Mouse (Mus musculus) liver, embryonic 14.5 days (tissue): Measurements from ENCODE around the gene Arhgap30.

ENCODE experiments used
- CTCF ChIP-seq: IDR thresholded peaks from 2 replicates; pipeline ENCODE4 v1.5.1; 2016; ENCODE audit warnings: antibody characterized with exemption, low read depth, control low read depth
- EP300 ChIP-seq: IDR thresholded peaks from 2 replicates; pipeline ENCODE4 v1.6.1; 2016; ENCODE audit warnings: antibody characterized with exemption, low read depth

DNA sequence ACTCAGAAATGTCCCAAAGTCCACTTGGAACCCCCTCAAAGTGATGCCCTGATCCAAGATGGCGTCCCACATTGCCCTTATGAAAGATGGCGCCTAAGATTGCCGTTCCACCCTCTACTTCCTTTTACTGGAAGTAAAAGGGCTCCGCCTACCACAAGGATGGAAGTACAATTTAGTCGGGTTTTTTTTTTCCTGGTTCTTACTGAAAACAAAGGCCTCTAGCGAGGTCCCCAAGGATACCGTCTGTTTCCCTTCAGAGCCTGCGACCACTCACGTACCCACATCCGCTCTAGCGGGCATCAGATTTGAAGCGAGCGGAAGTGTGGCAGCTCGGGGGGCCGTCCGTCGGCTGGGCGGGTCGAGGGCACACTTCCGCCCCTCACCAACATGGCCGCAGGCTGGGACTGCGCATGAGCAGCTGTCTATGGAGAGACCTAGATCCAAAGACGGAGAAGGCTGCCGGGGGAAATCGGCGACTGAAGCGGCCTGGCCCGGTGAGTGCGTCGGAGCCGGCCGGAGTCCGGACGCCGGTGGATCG, 22.3 kb downstream of the Arhgap30 start, which contains the start of gene Usf1:
- TF ChIP-seq CTCF = 0 out of 2 replicates have a peak, but pooled peaks have one; percentile 5
- no peak for TF ChIP-seq EP300
